Mouse (Mus musculus) kidney, postnatal 0 days (tissue): ENCODE measurements around the gene Plcb1. TPM values are rescaled to one million over a fixed set of nuclear protein-coding genes. Genes with fewer than 3 reads are reported as not detected.

Experiments
- ATAC-seq: fragments of 200-750 bp; cut with Nextera tagmentation; replicated peaks from 2 replicates; pipeline ENCODE4 v1.8.0; 2017; ENCODE audit warnings: low read depth, moderate number of reproducible peaks, moderate TSS enrichment, moderate library complexity; ENCODE audit not compliant: low FRiP score
- DNase-seq: peaks from one replicate; pipeline ENCODE4 v3.0.0-alpha.2; 2016; ENCODE audit warnings: low spot score
- H3K27ac ChIP-seq: fragments of 300-500 bp; sonication (generic); 2 replicates; pipeline ENCODE4 v1.5.1; 2014; ENCODE audit warnings: mild to moderate bottlenecking
- H3K27me3 ChIP-seq: fragments of 300-500 bp; sonication (generic); 2 replicates; pipeline ENCODE4 v1.6.1; 2014; ENCODE audit warnings: low read length, mixed read lengths; ENCODE audit not compliant: insufficient read depth
- H3K36me3 ChIP-seq: fragments of 300-500 bp; sonication (generic); 2 replicates; pipeline ENCODE4 v1.6.1; 2014; ENCODE audit warnings: low read length, mixed read lengths; ENCODE audit not compliant: insufficient read depth
- H3K4me1 ChIP-seq: fragments of 300-500 bp; sonication (generic); replicated peaks from 2 replicates; pipeline ENCODE4 v1.6.1; 2014; ENCODE audit warnings: antibody characterized with exemption, low read length, mixed read lengths; ENCODE audit not compliant: insufficient read depth
- H3K4me2 ChIP-seq: fragments of 300-500 bp; sonication (generic); 2 replicates; pipeline ENCODE4 v1.6.1; 2014; ENCODE audit warnings: mild to moderate bottlenecking, low read length, moderate library complexity, mixed read lengths
- H3K4me3 ChIP-seq: fragments of 300-500 bp; sonication (generic); replicated peaks from 2 replicates; pipeline ENCODE4 v1.5.1; 2014; ENCODE audit warnings: low read depth, low read length
- H3K9ac ChIP-seq: fragments of 300-500 bp; sonication (generic); 2 replicates; pipeline ENCODE4 v1.6.1; 2014; ENCODE audit warnings: low read depth, low read length
- H3K9me3 ChIP-seq: fragments of 300-500 bp; sonication (generic); replicated peaks from 2 replicates; pipeline ENCODE4 v1.6.1; 2016; ENCODE audit warnings: low read length, inconsistent platforms, mixed read lengths
- CTCF ChIP-seq: IDR thresholded peaks from 2 replicates; pipeline ENCODE4 v1.5.1; 2016; ENCODE audit warnings: antibody characterized with exemption, low read depth, mild to moderate bottlenecking, moderate library complexity
- WGBS: fragments of 180-500 bp; shearing (Covaris S2); extraction: QIAGEN DNeasy Blood & Tissue Kit; methylation state at CpG from one replicate; pipeline ENCODE4 v1.1.7; 2014; 5-methylcytosine and 5-hydroxymethylcytosine counted together
- polyA plus RNA-seq: library from polyadenylated mRNA; unstranded; fragments of >200 nt; fragmentation: Nextera tagmentation; extraction: Ambion mirVana; gene quantifications from 2 replicates; pipeline ENCODE4 v1.2.1, GENCODE M21; 2015

The Plcb1 gene
- polyA plus RNA-seq, 1 experiment from 2014 or later, result 20.8 TPM

DNA sequence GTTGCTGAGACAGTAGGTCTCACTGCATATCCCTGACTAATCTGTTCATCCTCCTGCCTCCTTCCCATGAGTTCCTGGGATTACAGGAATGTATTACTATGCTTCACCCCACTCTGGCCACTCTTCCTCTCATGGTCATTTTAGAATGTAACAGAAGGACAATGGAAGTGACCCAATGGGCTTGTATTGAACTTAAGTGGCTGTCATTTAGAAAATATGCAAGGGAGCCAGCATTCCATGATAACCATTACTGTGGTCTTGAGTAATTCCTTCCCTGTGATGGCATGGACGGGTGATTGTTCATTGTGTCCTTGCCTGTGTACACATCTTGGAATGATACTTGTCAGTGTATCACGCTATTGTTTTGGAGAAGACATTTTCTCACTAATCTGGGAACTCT is 668.1 kb downstream of the Plcb1 start:
- Histone ChIP-seq H3K9me3 (no peaks in the 10 kb centered on the region), H3K4me1 (no peaks in the 10 kb centered on the region), H3K36me3 (no peaks in the 10 kb centered on the region), H3K27me3 (no peaks in the 10 kb centered on the region), H3K4me3 (no peak overlapping the region), H3K27ac (no peak overlapping the region), H3K4me2 (no peak overlapping the region), H3K9ac (no peak overlapping the region)
- WGBS, result 71% methylated on average over 2 of the region's 2 CpGs
- DNase-seq (no peak), ATAC-seq (no peak)
- no peak for TF ChIP-seq CTCF

DNA sequence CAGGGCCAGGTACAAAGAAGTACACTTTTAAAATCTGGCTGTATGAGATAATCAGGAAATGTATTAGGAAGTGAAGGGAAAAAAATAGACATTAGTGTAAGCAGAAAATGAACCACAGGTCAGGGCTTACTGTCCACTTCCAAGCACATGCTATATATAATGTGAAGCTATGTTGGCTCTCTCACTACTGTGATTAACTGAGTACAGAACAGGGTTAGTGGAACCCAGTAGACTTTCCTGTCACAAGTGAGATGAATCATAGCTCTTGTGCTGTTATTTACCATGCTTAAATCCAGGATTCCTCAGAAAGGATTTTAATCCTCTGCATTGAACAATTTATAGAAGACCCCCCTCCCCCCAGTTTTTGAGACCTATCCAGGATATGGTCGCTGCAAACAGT is 668.6 kb downstream of the Plcb1 start:
- WGBS, result 21% methylated on average over 1 of the region's 1 CpGs
- Histone ChIP-seq H3K4me1 (no peaks in the 10 kb centered on the region), H3K9ac (no peak overlapping the region), H3K9me3 (no peaks in the 10 kb centered on the region), H3K27ac (no peak overlapping the region), H3K4me3 (no peak overlapping the region), H3K36me3 (no peaks in the 10 kb centered on the region), H3K27me3 (no peaks in the 10 kb centered on the region), H3K4me2 (no peak overlapping the region)
- DNase-seq, result peak; percentile 42
- 0 out of 2 replicates have a peak, but pooled peaks have one; percentile 43 for ATAC-seq
- no peak for TF ChIP-seq CTCF

DNA sequence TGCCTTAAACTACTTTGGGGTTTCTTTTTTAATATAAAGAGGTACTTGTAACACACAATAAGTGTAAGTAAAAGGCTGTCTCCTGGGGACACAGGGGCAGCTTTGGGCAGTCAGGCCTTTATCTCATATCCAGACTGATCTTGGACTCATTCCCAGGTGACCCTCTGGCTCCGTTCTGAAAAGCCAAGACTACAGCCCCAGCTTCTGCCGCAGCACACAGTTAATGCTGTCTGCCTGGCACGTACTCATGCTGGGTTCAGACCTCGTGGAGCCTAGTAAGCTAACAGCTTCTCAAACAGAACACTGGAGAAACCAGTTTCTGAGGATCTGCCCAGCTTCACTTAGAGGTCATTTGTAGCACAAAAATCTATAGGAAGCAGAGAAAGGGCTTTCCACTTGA is 682.0 kb downstream of the Plcb1 start:
- DNase-seq (no peak), ATAC-seq (no peak)
- H3K27ac ChIP-seq, result no peak overlapping the region
- no peak overlapping the region for H3K4me3 ChIP-seq
- WGBS, result 47% methylated on average over 4 of the region's 4 CpGs
- no peaks in the 10 kb centered on the region for H3K4me1 ChIP-seq
- H3K9me3 ChIP-seq, result no peaks in the 10 kb centered on the region
- H3K27me3 ChIP-seq, result no peaks in the 10 kb centered on the region
- TF ChIP-seq CTCF, result no peak
- H3K9ac ChIP-seq, result no peak overlapping the region
- H3K36me3 ChIP-seq, result no peaks in the 10 kb centered on the region
- no peak overlapping the region for H3K4me2 ChIP-seq

DNA sequence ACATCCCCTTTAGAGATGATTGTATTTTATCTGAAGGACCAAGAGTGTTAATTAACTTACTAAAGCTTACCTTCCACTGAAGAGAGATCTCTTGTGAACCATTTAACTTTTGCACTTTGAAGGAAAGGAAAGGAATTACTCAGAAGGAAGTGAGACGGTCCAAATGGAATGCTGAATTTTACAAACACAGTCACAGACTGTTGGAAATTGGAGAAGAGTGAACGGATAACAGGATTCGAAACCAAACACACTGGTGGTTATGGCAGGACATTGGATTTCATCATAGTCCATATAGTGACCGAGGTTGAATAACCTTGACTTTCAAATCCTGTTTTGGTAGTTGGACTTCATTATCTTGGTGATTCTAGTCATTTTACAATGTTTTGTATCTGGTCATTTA is 688.2 kb downstream of the Plcb1 start:
- no peaks in the 10 kb centered on the region for H3K9me3 ChIP-seq
- no peak for TF ChIP-seq CTCF
- H3K4me2 ChIP-seq, result no peak overlapping the region
- no peaks in the 10 kb centered on the region for H3K27me3 ChIP-seq
- H3K4me3 ChIP-seq, result no peak overlapping the region
- no peaks in the 10 kb centered on the region for H3K36me3 ChIP-seq
- no peak for DNase-seq
- 68% methylated on average over 4 of the region's 4 CpGs for WGBS
- H3K9ac ChIP-seq, result no peak overlapping the region
- ATAC-seq, result no peak
- H3K4me1 ChIP-seq, result no peaks in the 10 kb centered on the region
- no peak overlapping the region for H3K27ac ChIP-seq

DNA sequence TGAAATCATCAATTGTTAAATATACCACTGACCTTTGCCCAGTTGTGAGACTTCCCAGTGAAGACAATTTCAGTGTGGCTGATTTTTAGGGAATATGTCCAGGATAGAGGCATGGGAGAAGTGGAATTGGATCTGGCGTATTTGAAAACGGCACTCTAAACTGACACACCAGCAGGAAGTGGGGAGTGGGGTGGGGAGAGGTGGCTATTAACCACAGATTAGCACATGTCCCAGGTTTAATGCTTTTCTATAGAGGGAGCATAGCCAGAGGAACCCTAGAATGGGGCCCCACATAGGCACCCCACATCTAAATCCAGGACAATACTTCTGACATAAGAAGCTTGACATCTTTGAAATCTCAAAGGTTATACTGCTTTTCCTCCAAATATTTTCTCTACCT is 699.4 kb downstream of the Plcb1 start:
- WGBS, result 59% methylated on average over 2 of the region's 2 CpGs
- no peak overlapping the region for H3K4me2 ChIP-seq
- H3K4me1 ChIP-seq, result no peaks in the 10 kb centered on the region
- H3K9me3 ChIP-seq, result no peaks in the 10 kb centered on the region
- no peak overlapping the region for H3K4me3 ChIP-seq
- DNase-seq (no peak), ATAC-seq (no peak)
- TF ChIP-seq CTCF, result no peak
- H3K9ac ChIP-seq, result no peak overlapping the region
- no peak overlapping the region for H3K27ac ChIP-seq
- no peaks in the 10 kb centered on the region for H3K36me3 ChIP-seq
- no peaks in the 10 kb centered on the region for H3K27me3 ChIP-seq

DNA sequence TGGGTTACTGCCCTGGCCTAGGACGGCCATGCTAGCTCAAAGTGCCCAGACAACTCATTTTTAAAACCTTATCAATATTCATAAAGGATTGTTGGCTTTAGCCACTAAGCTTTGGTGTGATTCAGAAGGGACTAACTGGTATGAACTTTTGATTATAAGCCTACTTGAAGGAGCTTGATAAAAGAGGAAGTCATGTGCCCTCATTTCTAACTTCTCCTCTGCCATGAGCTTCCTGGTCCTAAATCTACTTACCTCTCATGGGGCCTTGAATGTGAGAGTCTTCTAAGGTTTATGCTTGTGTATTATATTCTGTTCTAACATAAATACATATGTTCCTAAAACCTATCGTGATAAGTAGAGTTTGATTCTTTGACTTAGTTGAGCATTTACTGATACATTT is 702.4 kb downstream of the Plcb1 start:
- Histone ChIP-seq H3K4me2 (no peak overlapping the region), H3K36me3 (no peaks in the 10 kb centered on the region), H3K9me3 (no peaks in the 10 kb centered on the region), H3K4me3 (no peak overlapping the region), H3K27ac (no peak overlapping the region), H3K27me3 (no peaks in the 10 kb centered on the region), H3K9ac (no peak overlapping the region), H3K4me1 (no peaks in the 10 kb centered on the region)
- DNase-seq (no peak), ATAC-seq (no peak)
- WGBS, result 90% methylated on average over 2 of the region's 2 CpGs
- TF ChIP-seq CTCF, result no peak

DNA sequence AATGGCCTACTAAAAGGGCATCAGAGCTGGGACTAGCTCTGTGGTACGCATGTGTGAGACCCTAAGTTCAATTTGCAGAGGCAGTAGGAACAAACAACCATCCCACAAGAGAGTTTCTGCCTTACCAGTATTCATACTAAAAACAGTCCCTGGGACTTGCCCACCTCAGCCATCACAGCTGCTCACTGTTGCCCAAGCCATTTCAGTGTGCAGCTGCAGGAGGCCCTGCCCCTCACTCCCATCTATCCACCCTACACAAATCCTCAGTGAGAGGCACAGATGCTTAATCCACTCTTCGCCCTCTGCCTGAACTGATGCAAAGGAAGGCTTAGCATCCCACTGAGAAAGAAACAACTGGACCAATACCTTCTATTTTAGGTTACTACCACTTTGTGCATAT is 703.3 kb downstream of the Plcb1 start:
- Histone ChIP-seq H3K27ac (no peak overlapping the region), H3K36me3 (no peaks in the 10 kb centered on the region), H3K4me1 (no peaks in the 10 kb centered on the region), H3K9me3 (no peaks in the 10 kb centered on the region), H3K4me2 (no peak overlapping the region), H3K27me3 (no peaks in the 10 kb centered on the region), H3K9ac (no peak overlapping the region), H3K4me3 (no peak overlapping the region)
- no peak for DNase-seq
- TF ChIP-seq CTCF, result no peak
- WGBS, result 91% methylated on average over 2 of the region's 2 CpGs
- no peak for ATAC-seq
